Mouse (Mus musculus) right cerebral cortex, postnatal 10 days (tissue): ENCODE results near the gene Tnrc18.

ENCODE experiments used
- DNase-seq, 2 experiments: peaks; one replicate each; pipeline ENCODE4 v3.0.0; 2021; ENCODE audit warnings: low spot score in 2 of 2

Gene Tnrc18

GRCm38 (mm10) chr5:142776080-142776479 is 41.4 kb downstream of the Tnrc18 start:
- DNase-seq = no peak

DNA sequence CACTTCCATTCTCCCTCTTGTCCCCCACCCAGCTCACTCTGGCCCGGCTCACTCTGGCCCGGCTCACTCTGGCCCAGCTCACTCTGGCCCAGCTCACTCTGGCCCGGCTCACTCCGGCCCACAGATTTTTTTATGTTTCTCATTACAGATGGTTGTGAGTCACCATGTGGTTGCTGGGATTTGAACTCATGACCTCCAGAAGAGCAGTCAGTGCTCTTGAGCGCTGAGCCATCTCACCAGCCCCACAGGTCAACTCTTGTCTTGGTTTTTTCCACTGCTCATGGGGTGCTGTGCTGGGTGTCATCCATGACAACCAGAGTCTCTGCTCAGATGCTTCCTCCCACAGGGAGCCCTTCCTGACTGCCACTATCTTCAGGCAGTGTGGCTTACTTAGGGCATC is 42.7 kb downstream of the Tnrc18 start:
- DNase-seq = no peak

DNA sequence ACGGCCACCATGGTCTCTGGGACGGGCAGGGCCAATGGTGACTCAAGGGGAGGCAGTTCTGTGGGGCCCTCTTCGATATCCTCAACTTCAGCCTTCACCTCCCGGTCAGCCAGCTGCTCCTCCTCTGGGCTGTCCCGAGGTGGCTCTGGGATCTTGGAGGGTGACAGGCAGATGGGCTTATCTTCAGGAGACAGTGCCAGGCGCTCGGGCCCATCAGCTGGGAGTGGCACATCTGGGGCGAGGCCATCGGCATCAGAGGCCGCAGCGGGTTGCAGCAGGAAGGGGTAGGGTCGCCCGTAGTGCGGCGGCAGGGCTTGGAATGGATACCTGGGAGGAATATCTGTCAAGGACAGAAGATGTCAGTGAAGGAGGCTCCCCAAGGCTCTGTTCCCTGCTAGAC is 45.5 kb downstream of the Tnrc18 start:
- no peak for DNase-seq

DNA sequence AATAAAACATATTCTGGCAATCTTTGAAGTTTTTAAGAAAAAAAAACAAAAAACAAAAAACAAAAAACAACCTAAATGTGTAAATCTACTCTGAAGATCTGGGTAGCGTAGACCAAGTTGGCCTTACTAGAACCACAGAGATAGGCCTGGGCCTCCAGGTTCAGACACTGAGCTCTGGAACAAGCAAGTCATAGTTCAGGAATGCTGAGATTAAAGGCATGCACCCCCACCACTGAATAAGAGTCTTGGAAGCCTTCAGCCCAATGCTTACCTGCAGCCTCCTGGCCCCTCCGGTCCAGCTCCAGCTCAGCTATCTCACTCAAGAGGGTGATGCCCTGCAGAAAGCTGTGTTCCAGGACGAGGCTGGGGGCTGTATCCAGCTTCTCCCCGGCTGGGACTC is 46.4 kb downstream of the Tnrc18 start:
- DNase-seq = no peak

DNA sequence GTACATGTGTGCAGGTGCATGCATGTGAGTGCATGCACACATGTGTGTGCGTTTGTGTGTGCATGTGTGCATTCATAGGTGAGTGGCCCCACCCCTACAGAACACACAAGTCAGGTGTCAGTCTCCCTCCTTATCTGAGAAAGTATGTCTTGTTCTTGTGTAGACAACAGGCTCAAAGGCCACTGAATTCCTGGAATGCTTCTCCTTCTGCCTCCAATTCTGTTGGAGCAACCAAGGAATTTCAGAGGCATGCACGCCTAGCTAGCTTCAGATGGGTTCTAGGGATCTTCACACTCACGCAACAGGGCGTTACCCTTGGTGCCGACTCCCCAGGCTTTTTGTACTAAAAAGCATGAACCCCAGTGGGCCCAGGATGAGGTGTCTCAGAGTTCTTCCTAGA is 47.8 kb downstream of the Tnrc18 start:
- no peak for DNase-seq

DNA sequence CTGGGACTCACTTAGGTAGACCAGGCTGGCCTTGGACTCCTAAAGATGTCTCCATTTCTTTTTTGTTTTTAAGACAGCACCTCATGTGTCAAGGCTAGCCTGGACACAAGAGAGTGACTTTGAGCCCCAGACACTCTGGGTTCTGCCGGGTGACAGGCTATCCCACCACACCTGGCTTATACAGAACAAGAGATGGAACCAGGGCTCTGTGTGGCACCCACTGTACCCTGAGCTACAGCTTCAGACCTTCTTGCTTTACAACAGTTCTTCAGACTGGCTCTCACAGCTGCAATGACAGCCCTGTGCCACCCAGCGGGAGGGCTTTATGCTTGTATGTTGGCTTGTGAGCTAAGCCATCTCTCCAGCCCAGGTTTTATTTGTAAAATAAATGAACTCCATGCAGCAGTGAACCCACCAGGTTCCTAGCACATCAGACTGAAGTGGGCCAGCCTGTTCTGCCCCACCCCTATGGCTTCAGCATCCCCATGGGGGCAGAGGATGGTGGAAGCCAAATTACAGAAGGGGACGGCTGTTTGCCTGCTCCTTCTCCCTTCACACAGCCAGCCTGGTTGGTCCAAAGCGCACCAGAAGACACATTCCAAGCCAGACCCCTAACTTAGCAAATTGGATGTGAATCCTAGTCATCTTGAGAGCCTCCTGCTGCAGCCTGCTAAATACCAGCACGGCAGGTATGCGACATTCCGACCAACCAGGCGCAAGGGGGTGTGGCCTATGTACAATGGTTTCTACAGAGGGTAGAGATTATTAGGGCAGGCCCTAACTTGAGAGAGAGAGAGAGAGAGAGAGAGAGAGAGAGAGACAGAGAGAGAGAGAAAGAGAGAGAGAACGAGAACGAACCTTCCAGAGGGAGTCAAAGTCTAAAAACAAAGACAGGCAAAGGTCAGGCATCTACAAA is 48.9 kb downstream of the Tnrc18 start:
- no peak for DNase-seq

GRCm38 (mm10) chr5:142767937-142768336 is 49.5 kb downstream of the Tnrc18 start:
- DNase-seq = peak; percentile 84 to 86

GRCm38 (mm10) chr5:142766708-142767107 is 50.8 kb downstream of the Tnrc18 start:
- no peak for DNase-seq

DNA sequence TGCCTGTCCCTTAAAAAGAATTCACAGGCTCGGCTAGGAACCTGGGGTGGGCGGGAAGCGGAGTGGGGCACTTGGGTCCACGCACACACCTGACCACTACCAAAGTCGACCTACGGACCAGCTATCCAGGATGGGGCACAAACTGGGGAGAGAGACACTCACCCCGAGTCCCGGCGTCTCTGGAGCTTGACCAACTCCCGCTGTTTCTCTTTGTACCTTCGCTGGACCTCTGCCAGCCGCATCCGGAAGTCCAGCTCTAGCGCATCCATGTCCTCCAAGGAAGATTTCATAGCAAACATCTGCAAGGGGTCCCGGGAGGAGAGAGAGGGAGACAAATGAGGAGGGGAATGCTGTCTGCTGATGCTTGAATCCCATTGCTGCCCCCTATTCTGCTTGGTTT is 52.6 kb downstream of the Tnrc18 start:
- no peak for DNase-seq

DNA sequence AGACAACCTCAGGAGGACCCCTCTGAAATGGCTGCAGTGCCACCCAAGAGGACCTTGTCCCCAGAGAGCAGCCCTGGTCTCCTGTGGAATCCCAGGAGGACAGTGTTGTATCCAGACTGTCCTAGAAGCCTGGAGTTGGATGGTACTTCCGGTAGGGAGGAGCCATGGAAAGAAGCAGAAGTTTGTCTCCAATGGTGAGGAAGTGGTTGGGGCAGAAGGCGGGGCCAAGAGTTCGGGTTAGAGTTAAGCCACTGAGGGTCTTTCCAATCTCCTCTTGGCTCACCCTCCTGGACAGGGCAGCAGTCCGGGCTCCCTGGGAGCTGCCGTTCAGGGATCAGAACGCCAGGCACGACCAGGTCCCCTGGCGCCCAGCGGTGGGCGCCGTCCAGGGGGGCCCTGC is 53.2 kb downstream of the Tnrc18 start:
- DNase-seq = no peak

DNA sequence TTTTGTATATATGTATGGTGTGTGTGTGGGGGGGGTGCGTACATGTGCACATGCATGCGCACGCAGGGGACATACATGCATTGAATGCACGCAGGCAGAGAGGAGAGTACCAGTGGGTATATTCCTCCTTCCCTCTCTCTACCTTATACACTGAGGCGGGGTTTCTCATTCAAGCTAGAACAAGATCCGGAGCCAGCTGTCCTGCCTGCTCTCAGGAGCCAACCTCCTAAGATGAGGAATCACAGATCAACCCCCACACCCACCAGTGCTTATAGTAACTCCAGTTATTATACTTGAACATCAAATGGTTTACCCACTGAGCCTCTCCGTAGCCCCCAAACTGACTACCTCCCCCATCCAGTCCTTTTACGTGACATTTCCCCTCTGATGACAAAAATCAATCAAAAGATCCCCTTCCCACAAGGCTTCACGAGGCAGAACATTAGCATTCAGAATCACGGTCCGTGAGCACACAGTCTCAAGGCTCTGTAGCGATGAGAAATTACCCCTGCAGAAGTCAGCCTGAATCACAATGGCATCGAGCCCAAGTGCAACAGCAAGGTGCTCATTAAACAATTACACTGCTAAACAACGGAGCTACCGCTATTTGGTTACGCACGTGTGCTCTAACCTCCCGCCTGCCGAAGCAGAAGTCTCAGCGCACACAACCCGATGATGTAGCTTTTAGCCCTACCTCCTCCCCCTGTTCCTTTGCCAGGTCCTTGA is 55.2 kb downstream of the Tnrc18 start:
- no peak for DNase-seq

DNA sequence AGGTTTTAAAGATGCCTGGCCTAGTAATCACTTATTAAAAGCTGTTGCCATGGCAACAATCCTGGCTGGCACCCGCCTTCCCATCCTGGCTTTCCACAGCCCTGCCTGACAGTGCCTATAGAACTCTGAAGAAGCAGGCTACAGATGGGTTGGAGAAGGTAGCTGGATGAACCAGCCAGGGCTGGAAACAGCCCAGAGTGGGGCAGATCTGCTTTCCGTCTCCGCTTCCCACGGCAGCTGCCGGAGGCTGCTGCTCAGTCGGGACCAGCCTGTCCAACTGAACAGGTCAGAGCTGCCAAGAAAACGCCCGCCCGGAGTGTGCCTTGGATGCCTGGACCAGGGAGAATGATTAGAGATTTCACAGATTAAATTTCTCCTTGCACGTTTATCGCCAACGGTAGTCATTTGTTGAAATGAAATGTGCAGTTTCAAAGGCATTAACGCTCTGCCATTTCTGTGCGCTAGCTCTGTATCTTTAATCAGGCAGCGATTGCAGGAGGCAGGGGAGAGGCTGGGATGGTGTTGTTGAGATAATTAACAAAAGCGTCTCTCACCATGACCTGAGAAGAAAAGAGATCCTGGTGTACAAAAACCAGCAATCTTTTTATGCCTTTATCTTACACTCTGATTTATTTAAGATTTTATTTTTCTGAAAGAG is 56.0 kb downstream of the Tnrc18 start:
- peak; percentile 89 to 93 for DNase-seq

DNA sequence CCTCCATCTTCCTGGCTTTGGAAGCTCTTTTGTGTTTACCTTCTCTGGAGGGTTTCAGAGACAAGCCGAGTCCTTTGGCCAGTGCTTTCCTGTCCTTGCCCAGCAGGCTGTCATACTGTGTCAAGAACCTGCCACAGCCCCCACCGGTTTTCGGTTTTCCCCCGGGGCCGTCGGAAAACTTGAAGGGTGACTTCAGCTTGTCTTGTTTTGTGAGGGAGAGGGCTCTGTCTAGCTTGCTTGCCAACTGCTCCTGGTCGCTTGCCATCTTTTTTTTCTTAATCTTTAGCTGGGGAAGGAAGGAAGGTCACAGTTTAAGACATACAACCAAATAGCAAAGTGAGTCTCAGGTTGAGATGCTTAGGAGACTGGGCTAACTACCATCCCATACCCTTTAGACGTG is 57.7 kb downstream of the Tnrc18 start:
- no peak for DNase-seq

DNA sequence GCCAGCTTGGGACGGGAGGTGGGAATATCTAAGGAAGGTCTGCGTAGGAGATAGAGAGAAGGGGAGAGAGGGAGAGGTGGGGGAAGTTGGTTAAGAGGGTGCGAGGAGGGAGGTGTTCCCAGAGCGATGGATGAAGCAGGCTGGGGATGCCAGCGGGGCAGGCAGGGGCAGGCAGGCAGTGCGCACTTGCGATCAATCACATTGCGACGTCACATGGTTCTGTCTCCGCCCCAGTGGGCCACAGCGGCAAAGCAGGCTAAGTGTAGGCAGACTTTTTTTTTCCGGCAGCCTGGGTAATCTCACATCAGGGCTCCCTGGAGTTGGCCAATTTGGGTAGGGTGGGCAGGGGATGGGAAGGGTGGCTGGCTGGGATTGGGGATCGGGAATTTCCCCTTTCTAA is 65.2 kb downstream of the Tnrc18 start:
- no peak for DNase-seq

- DNase-seq = no peak
Measured at GRCm38 (mm10) chr5:142750173-142750572, 67.3 kb downstream of the Tnrc18 start.

DNA sequence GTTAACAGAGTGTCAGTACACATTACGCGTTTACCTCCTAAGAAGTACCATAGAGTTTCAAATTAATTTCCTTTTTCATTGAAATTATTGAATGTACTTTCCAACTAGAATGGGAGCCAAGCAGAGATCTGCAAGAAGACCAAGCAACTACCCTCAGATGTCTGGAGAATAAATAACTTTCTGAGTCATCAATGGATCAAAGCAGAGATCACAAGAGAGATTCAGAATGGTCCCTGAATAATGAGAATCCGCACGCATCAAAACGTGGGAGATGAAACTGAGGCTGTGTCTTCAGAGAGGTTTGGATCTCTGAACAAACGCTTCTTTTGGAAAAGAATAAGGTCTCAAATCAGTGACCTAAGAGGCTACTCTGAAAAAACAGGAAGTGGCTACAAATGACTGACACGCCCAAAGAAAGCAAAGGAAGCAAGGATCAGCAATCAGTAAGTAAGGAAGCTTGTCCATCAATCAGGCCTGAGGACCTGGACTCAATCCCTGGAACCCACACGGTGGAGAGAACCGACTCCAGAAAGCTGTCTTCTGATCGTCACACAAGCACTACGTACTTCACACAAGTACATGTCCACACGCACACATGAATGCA is 70.3 kb downstream of the Tnrc18 start:
- DNase-seq = no peak

GRCm38 (mm10) chr5:142739941-142740340 is 77.5 kb downstream of the Tnrc18 start:
- DNase-seq = no peak

DNA sequence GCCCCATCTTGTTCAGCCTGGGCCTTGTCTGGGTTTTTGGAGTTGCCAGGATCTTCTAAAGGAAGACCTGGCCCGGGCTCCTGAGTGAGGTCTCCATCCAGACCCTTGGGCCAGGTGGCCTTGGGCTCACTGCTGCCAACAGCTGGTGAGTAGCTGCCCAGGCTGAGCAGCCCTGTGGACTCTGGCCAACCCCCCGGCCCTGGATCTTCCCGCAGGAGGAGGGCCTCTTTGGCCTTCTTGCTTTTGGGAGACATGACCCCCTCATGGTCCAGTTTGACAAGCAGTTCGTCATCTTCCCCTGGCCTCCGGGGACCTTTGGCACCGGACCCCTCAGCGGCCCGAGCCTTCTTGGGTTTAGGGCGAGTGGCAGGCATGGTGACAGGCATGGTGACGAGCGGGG is 85.5 kb downstream of the Tnrc18 start:
- no peak for DNase-seq

GRCm38 (mm10) chr5:142730295-142730694 is 87.2 kb downstream of the Tnrc18 start:
- DNase-seq = no peak

- DNase-seq = no peak
Measured at GRCm38 (mm10) chr5:142728301-142728700, 89.2 kb downstream of the Tnrc18 start.

GRCm38 (mm10) chr5:142726748-142727147 is 90.7 kb downstream of the Tnrc18 start:
- DNase-seq = no peak

GRCm38 (mm10) chr5:142724265-142724664 is 93.2 kb downstream of the Tnrc18 start:
- no peak for DNase-seq
